In genomic region chr15:59759566-59759965, GRCm38 (mm10) we compare ENCODE assay signal across 9 mouse cellular contexts.
DNase-seq lines count a peak whose midpoint lies in the region; ATAC-seq and TF ChIP-seq lines count a peak whose summit lies in the region.
"Had no signal": no experiment of that assay in that cellular context is flagged by ENCODE, and none has a peak within 500 bp of the region (broad histone marks: within the 10 kb centered on the region; RNA-seq: fewer than 3 reads in every experiment).

No protein-coding gene starts in this region.

- no peak overlapping the region for H3ac ChIP-seq in myocyte (ENCODE audit: control insufficient read depth, insufficient read length)

- no peaks in the 10 kb centered on the region for H3K36me3 ChIP-seq in embryonic facial prominence, embryonic 15.5 days
- no peaks in the 10 kb centered on the region for H3K36me3 ChIP-seq in myocyte (ENCODE audit: control insufficient read depth, insufficient read depth)

- WGBS in embryonic facial prominence, embryonic 15.5 days = 21% methylated on average over 4 of the region's 4 CpGs

- peaks cover 7% of the 10 kb centered on the region; the same call in 1 of the 2 replicates for H3K4me1 ChIP-seq in embryonic facial prominence, embryonic 15.5 days

- ATAC-seq in embryonic facial prominence, embryonic 15.5 days (ENCODE audit: insufficient number of reproducible peaks, low FRiP score, low TSS enrichment, low read depth) = peak; percentile 86; the same call in 1 of the 2 replicates
- ATAC-seq in erythroblast, adult 5-6 weeks (replicated peaks; ENCODE audit: low FRiP score, poor library complexity, severe bottlenecking) = no peak

- H3K9me3 ChIP-seq in embryonic facial prominence, embryonic 15.5 days (replicated peaks) = no peaks in the 10 kb centered on the region

- intact Hi-C loops in heart, postnatal 14 days (cut with DNase I) = no loop called here
- intact Hi-C loops in left cerebral cortex, postnatal 14 days (cut with DNase I) = no loop called here

- TF ChIP-seq POLR2A in myocyte (IDR thresholded peaks at IDR 0.05; ENCODE audit: insufficient read length, low read depth) = peak; percentile 62

- peak overlapping the region; percentile 58 for H3K27ac ChIP-seq in embryonic facial prominence, embryonic 15.5 days (replicated peaks)

- H3K27me3 ChIP-seq in embryonic facial prominence, embryonic 15.5 days = no peaks in the 10 kb centered on the region
- no peaks in the 10 kb centered on the region for H3K27me3 ChIP-seq in myocyte (ENCODE audit: control insufficient read depth, insufficient read depth, insufficient read length)

- no peak overlapping the region for H3K4me2 ChIP-seq in embryonic facial prominence, embryonic 15.5 days (replicated peaks)
- H3K4me2 ChIP-seq in myocyte (ENCODE audit: low read depth) = peak overlapping the region; percentile 95
- H3K4me2 ChIP-seq: liver, embryonic 11.5 days had no signal

- H3K9ac ChIP-seq in embryonic facial prominence, embryonic 15.5 days = no peak overlapping the region

- H3K4me3 ChIP-seq in embryonic facial prominence, embryonic 15.5 days (replicated peaks) = no peak overlapping the region
- peak overlapping the region; percentile 0 for H3K4me3 ChIP-seq in myocyte

- H3K79me2 ChIP-seq in myocyte (ENCODE audit: control insufficient read depth, insufficient read depth) = no peaks in the 10 kb centered on the region

- DNase-seq in NIH3T3 (ENCODE audit: low read depth) = peak; percentile 96
- DNase-seq in heart, postnatal 14 days = peak; percentile 44 to 54
- DNase-seq in left cerebral cortex, postnatal 14 days (ENCODE audit: low spot score in 2 of 2) = no peak
- no peak for DNase-seq in neural tube, embryonic 10.5 days (ENCODE audit: extremely low spot score, low spot score)
- DNase-seq in kidney, postnatal 36 days = no peak

TF ChIP-seq in myocyte, 11 proteins besides CTCF, POLR2A, EP300 and RAD21:
- peak; percentile 100 for TF ChIP-seq SRF (IDR thresholded peaks at IDR 0.05; ENCODE audit: control insufficient read depth, insufficient read length, low read depth)
- TF ChIP-seq MAX (IDR thresholded peaks at IDR 0.05; ENCODE audit: low read depth) = no peak
- peak in 2 of 3 experiments; percentile 20 to 52 for TF ChIP-seq MYOD1 (IDR thresholded peaks at IDR 0.05; ENCODE audit: control insufficient read depth in 1 of 3, insufficient read length in 2 of 3, low read depth in 2 of 3)
- TF ChIP-seq MYOG (IDR thresholded peaks at IDR 0.05; ENCODE audit: control insufficient read depth in 1 of 3, insufficient read depth in 1 of 3, insufficient read length in 2 of 3, low read depth in 2 of 3) = peak; percentile 1 to 41 (median 34)
- peak; percentile 55; the same call in 1 of the 2 replicates for TF ChIP-seq CEBPB (IDR thresholded peaks at IDR 0.05; ENCODE audit: insufficient read depth, poor library complexity, severe bottlenecking)
- TF ChIP-seq E2F4 (IDR thresholded peaks at IDR 0.05; ENCODE audit: insufficient read depth) = no peak
- no peak for TF ChIP-seq USF1 (IDR thresholded peaks at IDR 0.05; ENCODE audit: low read depth)
- no peak for TF ChIP-seq TCF12 (IDR thresholded peaks at IDR 0.05; ENCODE audit: insufficient read depth, poor library complexity, severe bottlenecking)
- no peak for TF ChIP-seq TCF3 (IDR thresholded peaks at IDR 0.05; ENCODE audit: insufficient read length, low read depth)
- TF ChIP-seq POLR2AphosphoS2 (IDR thresholded peaks at IDR 0.05; ENCODE audit: insufficient read length, low read depth) = peak; percentile 68
- TF ChIP-seq REST (IDR thresholded peaks at IDR 0.05; ENCODE audit: insufficient read depth, insufficient read length) = no peak

Comparison
In these comparisons a context has a peak if more than half of its experiments do, and no peak if none do; other contexts are left out.
1. DNase-seq: peak in NIH3T3 (single experiment) and heart, postnatal 14 days (2 of 2); none in left cerebral cortex, postnatal 14 days (0 of 2), neural tube, embryonic 10.5 days (single experiment) and kidney, postnatal 36 days (0 of 2).